Mouse (Mus musculus): Measurements from ENCODE around the gene Pced1b. TPM values are rescaled to one million over a fixed set of nuclear protein-coding genes. Genes with fewer than 3 reads are reported as not detected.

Gene Pced1b
- total and polyA plus RNA-seq, 2 experiments: 0.92 to 5.6 TPM

DNA sequence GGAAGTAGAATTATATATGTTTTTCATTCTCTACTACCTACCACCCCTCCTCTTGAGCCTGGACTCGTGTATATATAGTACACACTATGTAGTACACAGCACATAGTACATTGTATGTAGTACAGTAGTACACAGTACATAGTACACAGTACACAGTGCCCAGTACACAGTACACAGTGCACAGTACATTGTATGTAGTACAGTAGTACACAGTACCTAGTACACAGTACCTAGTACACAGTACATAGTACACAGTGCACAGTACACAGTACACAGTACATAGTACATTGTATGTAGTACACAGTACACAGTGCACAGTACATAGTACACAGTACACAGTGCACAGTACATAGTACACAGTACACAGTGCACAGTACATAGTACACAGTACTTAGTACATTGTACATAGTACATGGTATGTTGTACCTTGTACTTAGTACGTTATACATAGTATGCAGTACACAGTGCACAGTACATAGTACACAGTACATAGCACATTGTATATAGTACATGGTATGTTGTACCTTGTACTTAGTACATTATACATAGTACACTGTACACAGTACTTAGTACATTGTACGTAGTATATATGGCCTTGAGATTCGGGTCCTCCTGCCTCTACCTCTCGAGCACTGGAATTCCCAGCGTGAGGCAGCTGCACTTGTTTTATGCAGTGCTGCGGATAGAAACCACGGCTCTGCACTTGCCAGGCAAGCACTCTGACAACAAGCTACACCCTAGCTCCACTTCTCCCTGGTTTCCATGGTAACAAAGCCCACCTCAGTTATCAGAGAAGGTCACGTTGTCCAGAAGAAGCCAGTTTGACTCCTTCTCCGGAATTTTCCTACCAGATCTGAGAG is 35.0 kb downstream of the Pced1b start:
- H3K9ac ChIP-seq (ENCODE audit: low read depth, low read length): no peak overlapping the region
- no peak overlapping the region for H3K27ac ChIP-seq (replicated peaks; ENCODE audit: insufficient read depth, low read depth, low read length)
- H3K36me3 ChIP-seq (ENCODE audit: control insufficient read depth, insufficient read depth, low read length): no peaks in the 10 kb centered on the region
- H3K4me3 ChIP-seq (ENCODE audit: insufficient read depth, low read depth, low read length): no peak overlapping the region
- no peaks in the 10 kb centered on the region for H3K27me3 ChIP-seq (ENCODE audit: control insufficient read depth, insufficient read depth, low read length)
- DNase-seq (ENCODE audit: extremely low read depth, low read depth, low spot score): no peak
- no peak for TF ChIP-seq CTCF (IDR thresholded peaks at IDR 0.05; ENCODE audit: low read depth, low read length)
- TF ChIP-seq POLR2A (IDR thresholded peaks at IDR 0.05; ENCODE audit: extremely low read depth, insufficient read depth, low read length): no peak
- H3K4me1 ChIP-seq (ENCODE audit: control insufficient read depth, insufficient read depth, low read length): peaks cover 8% of the 10 kb centered on the region
- H3K79me2 ChIP-seq (ENCODE audit: control insufficient read depth, insufficient read depth, low read length): no peaks in the 10 kb centered on the region
- WGBS: 88% methylated on average over 10 of the region's 10 CpGs

DNA sequence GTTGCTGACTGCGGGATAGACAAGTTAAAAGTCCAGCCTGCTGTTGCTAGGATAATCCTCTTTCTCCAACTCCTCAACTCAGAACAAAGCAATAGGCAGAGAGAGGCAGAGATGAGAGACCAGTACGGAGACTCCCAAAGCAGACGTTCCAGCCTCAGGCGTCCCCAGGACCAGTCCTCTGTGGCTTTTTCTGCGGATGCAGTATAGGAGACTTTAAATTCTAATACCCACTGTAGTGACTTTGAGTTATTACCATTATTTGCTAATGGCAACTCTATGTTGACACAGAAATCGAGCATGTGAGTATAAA is 35.6 kb downstream of the Pced1b start:
- H3K27me3 ChIP-seq (ENCODE audit: control insufficient read depth, insufficient read depth, low read length): no peaks in the 10 kb centered on the region
- H3K4me1 ChIP-seq (ENCODE audit: control insufficient read depth, insufficient read depth, low read length): peaks cover 10% of the 10 kb centered on the region
- H3K4me3 ChIP-seq (ENCODE audit: insufficient read depth, low read depth, low read length): no peak overlapping the region
- no peaks in the 10 kb centered on the region for H3K79me2 ChIP-seq (ENCODE audit: control insufficient read depth, insufficient read depth, low read length)
- TF ChIP-seq CTCF (IDR thresholded peaks at IDR 0.05; ENCODE audit: low read depth, low read length): no peak
- TF ChIP-seq POLR2A (IDR thresholded peaks at IDR 0.05; ENCODE audit: extremely low read depth, insufficient read depth, low read length): no peak
- 95% methylated on average over 6 of the region's 6 CpGs for WGBS
- H3K36me3 ChIP-seq (ENCODE audit: control insufficient read depth, insufficient read depth, low read length): no peaks in the 10 kb centered on the region
- DNase-seq (ENCODE audit: extremely low read depth, low read depth, low spot score): no peak
- no peak overlapping the region for H3K9ac ChIP-seq (ENCODE audit: low read depth, low read length)
- no peak overlapping the region for H3K27ac ChIP-seq (replicated peaks; ENCODE audit: insufficient read depth, low read depth, low read length)

GRCm38 (mm10) chr15:97284201-97284600 is 37.3 kb downstream of the Pced1b start:
- H3K79me2 ChIP-seq (ENCODE audit: control insufficient read depth, insufficient read depth, low read length): no peaks in the 10 kb centered on the region
- H3K9ac ChIP-seq (ENCODE audit: low read depth, low read length): no peak overlapping the region
- no peaks in the 10 kb centered on the region for H3K36me3 ChIP-seq (ENCODE audit: control insufficient read depth, insufficient read depth, low read length)
- no peak overlapping the region for H3K4me3 ChIP-seq (ENCODE audit: insufficient read depth, low read depth, low read length)
- 82% methylated on average over 5 of the region's 5 CpGs for WGBS
- no peak for TF ChIP-seq CTCF (IDR thresholded peaks at IDR 0.05; ENCODE audit: low read depth, low read length)
- TF ChIP-seq POLR2A (IDR thresholded peaks at IDR 0.05; ENCODE audit: extremely low read depth, insufficient read depth, low read length): no peak
- H3K27ac ChIP-seq (replicated peaks; ENCODE audit: insufficient read depth, low read depth, low read length): no peak overlapping the region
- H3K4me1 ChIP-seq (ENCODE audit: control insufficient read depth, insufficient read depth, low read length): peaks cover 12% of the 10 kb centered on the region
- DNase-seq (ENCODE audit: extremely low read depth, low read depth, low spot score): no peak
- H3K27me3 ChIP-seq (ENCODE audit: control insufficient read depth, insufficient read depth, low read length): no peaks in the 10 kb centered on the region

DNA sequence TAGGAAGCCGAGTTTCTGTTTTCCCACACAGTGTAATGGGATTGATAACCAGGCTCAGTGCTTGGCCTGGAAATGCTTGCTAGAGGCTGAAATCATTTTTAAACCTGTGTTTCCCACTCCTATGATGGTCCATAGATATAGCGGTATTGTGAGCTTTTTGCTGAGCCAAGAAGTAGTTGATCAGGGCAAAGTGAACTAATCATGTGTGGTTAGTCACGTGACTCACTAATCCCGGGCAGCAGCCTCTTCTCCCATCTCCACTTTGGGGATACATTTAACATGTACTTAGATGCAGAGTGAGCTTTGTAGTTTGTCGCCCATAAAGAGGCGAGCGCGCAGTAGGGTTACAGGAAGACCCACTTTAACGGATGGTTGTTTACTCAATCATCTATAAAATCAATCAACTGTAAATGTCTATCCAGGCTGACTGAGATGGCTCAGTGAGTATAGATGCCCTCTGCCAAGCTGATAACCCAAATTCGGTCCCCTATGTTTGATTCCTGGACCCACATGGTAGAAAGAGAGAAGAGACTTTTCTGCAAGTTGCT is 38.8 kb downstream of the Pced1b start:
- peaks cover 12% of the 10 kb centered on the region for H3K4me1 ChIP-seq (ENCODE audit: control insufficient read depth, insufficient read depth, low read length)
- TF ChIP-seq CTCF (IDR thresholded peaks at IDR 0.05; ENCODE audit: low read depth, low read length) (no peak), POLR2A (IDR thresholded peaks at IDR 0.05; ENCODE audit: extremely low read depth, insufficient read depth, low read length) (no peak)
- H3K9ac ChIP-seq (ENCODE audit: low read depth, low read length): no peak overlapping the region
- no peak overlapping the region for H3K4me3 ChIP-seq (ENCODE audit: insufficient read depth, low read depth, low read length)
- WGBS: 61% methylated on average over 10 of the region's 10 CpGs
- peak overlapping the region; percentile 42 for H3K27ac ChIP-seq (replicated peaks; ENCODE audit: insufficient read depth, low read depth, low read length)
- no peaks in the 10 kb centered on the region for H3K27me3 ChIP-seq (ENCODE audit: control insufficient read depth, insufficient read depth, low read length)
- no peaks in the 10 kb centered on the region for H3K79me2 ChIP-seq (ENCODE audit: control insufficient read depth, insufficient read depth, low read length)
- DNase-seq (ENCODE audit: extremely low read depth, low read depth, low spot score): peak; percentile 50
- no peaks in the 10 kb centered on the region for H3K36me3 ChIP-seq (ENCODE audit: control insufficient read depth, insufficient read depth, low read length)

DNA sequence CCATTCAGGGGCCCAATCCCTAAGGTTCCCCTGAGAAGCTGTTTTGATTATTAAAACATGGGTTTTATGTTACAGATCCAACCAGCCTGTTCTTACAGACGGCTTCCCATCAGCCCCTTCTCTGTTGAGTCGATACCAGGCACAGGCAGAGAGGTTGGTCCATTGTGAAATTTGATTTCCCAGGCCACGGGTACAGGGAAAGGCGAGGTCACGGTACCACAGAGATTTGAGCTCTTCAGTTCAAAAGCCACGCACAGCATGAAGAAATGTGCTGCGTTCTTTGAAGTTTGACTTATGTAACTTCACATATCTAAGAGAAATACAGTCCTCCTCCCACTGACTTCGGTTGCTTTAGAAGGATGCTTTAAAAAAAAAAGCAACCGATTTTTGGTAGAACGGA is 39.8 kb downstream of the Pced1b start:
- Histone ChIP-seq H3K79me2 (ENCODE audit: control insufficient read depth, insufficient read depth, low read length) (no peaks in the 10 kb centered on the region), H3K27ac (replicated peaks; ENCODE audit: insufficient read depth, low read depth, low read length) (peak overlapping the region; percentile 78), H3K27me3 (ENCODE audit: control insufficient read depth, insufficient read depth, low read length) (no peaks in the 10 kb centered on the region), H3K4me3 (ENCODE audit: insufficient read depth, low read depth, low read length) (no peak overlapping the region), H3K36me3 (ENCODE audit: control insufficient read depth, insufficient read depth, low read length) (no peaks in the 10 kb centered on the region), H3K9ac (ENCODE audit: low read depth, low read length) (no peak overlapping the region), H3K4me1 (ENCODE audit: control insufficient read depth, insufficient read depth, low read length) (peaks cover 12% of the 10 kb centered on the region)
- no peak for TF ChIP-seq POLR2A (IDR thresholded peaks at IDR 0.05; ENCODE audit: extremely low read depth, insufficient read depth, low read length)
- TF ChIP-seq CTCF (IDR thresholded peaks at IDR 0.05; ENCODE audit: low read depth, low read length): no peak
- 38% methylated on average over 10 of the region's 10 CpGs for WGBS
- DNase-seq (ENCODE audit: extremely low read depth, low read depth, low spot score): peak; percentile 91
